Mouse (Mus musculus) hindbrain, embryonic 12.5 days (tissue): ENCODE data around the gene C87436. TPM values are rescaled to one million over a fixed set of nuclear protein-coding genes. Genes with fewer than 3 reads are reported as not detected.

ENCODE experiments used
- ATAC-seq: fragments of 200-750 bp; cut with Nextera tagmentation; 2 replicates; pipeline ENCODE4 v1.8.0; 2017; ENCODE audit warnings: moderate TSS enrichment; ENCODE audit not compliant: low FRiP score
- H3K27ac ChIP-seq: fragments of 300-500 bp; sonication (generic); 2 replicates; pipeline ENCODE4 v1.5.1; 2016; ENCODE audit warnings: mild to moderate bottlenecking
- H3K27me3 ChIP-seq: fragments of 300-500 bp; sonication (generic); 2 replicates; pipeline ENCODE4 v1.6.1; 2016; ENCODE audit warnings: mild to moderate bottlenecking
- H3K36me3 ChIP-seq: fragments of 300-500 bp; sonication (generic); 2 replicates; pipeline ENCODE4 v1.6.1; 2016; ENCODE audit warnings: mild to moderate bottlenecking
- H3K4me1 ChIP-seq: fragments of 300-500 bp; sonication (generic); 2 replicates; pipeline ENCODE4 v1.6.1; 2016
- H3K4me2 ChIP-seq: fragments of 300-500 bp; sonication (generic); replicated peaks from 2 replicates; pipeline ENCODE4 v1.6.1; 2016; ENCODE audit warnings: mild to moderate bottlenecking
- H3K4me3 ChIP-seq: fragments of 300-500 bp; sonication (generic); 2 replicates; pipeline ENCODE4 v1.5.1; 2016; ENCODE audit warnings: mild to moderate bottlenecking
- H3K9ac ChIP-seq: fragments of 300-500 bp; sonication (generic); 2 replicates; pipeline ENCODE4 v1.6.1; 2016; ENCODE audit warnings: mild to moderate bottlenecking, moderate library complexity
- H3K9me3 ChIP-seq: fragments of 300-500 bp; sonication (generic); replicated peaks from 2 replicates; pipeline ENCODE4 v1.6.1; 2016; ENCODE audit warnings: mild to moderate bottlenecking
- WGBS: fragments of 180-500 bp; shearing (Covaris S2); methylation state at CpG from one replicate; pipeline ENCODE4 v1.1.7; 2016; 5-methylcytosine and 5-hydroxymethylcytosine counted together
- polyA plus RNA-seq: library from polyadenylated mRNA; unstranded; fragments of >200 nt; fragmentation: Nextera tagmentation; extraction: Ambion mirVana; gene quantifications from 2 replicates; pipeline ENCODE4 v1.2.1, GENCODE M21; 2016

Gene C87436
- polyA plus RNA-seq, 1 experiment from 2014 or later = 29.7 TPM

DNA sequence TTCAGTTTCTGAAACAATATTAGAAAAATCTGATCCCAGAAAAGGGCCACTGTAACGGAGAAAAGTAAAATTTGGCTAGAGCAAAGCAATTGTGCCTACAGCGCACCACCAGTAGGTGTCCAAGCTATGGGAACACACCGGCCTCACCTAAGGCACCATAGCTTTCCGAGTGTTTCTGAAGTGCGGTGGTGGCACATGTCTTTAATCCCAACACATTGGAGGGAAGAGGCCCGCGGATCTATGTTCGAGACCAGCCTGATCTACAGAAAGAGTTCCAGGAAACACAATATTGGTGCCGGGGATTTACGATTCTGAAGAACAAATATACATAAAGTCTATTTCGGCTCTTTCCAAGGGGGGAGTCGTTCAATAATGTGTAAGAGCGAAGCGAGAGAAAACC is 463 bp upstream of the C87436 start:
- 2% methylated on average over 14 of the region's 14 CpGs for WGBS
- Histone ChIP-seq H3K4me1 (peaks cover 3% of the 10 kb centered on the region), H3K36me3 (peaks cover 38% of the 10 kb centered on the region), H3K27me3 (no peaks in the 10 kb centered on the region), H3K9me3 (no peaks in the 10 kb centered on the region), H3K27ac (peak overlapping the region; percentile 91), H3K4me3 (peak overlapping the region; percentile 83), H3K9ac (peak overlapping the region; percentile 80), H3K4me2 (peak overlapping the region; percentile 61)
- peak; percentile 45; the same call in 1 of the 2 replicates for ATAC-seq

DNA sequence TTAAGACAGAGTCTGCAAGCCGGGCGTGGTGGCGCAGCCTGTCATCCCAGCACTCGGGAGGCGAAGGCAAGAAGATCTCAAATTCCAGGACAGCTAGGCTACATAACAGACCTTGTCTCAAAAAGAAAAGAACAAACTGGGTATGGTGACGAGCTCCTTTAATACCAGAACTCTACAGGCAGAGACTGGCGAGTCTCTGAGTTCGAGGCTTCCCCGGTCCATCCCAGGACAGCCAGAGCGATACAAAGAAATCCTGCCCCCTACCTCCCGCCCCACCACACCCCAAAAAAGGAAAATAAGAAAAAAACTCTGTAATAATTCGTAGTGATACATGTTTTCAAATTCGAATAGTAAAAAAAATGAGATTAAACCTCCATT is 934 bp downstream of the C87436 start:
- Histone ChIP-seq H3K27me3 (no peaks in the 10 kb centered on the region), H3K4me2 (peak overlapping the region; percentile 61), H3K9me3 (no peaks in the 10 kb centered on the region), H3K4me3 (peak overlapping the region; percentile 83), H3K9ac (peak overlapping the region; percentile 80), H3K4me1 (peaks cover 3% of the 10 kb centered on the region), H3K36me3 (peaks cover 35% of the 10 kb centered on the region), H3K27ac (peak overlapping the region; percentile 91)
- WGBS = 4% methylated on average over 13 of the region's 13 CpGs
- ATAC-seq = no peak

DNA sequence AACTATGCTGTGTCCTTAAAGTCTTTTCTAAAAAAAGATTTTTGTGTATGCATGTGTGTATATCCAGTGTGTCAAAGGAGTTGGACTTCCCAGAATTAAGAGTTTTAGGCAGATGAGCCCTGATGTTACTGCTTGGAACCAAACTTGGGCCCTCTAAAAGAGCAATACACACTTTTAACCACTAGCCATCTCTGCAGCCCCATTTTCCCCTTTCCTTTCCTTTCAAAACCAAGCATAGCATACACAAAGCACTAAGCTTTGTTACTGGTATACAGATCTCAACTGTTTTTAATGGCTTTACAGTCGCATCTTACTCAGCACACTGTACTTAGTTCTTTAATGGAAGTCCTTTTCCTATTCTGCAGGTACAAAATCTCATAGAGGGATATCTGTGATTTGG is 1.4 kb downstream of the C87436 start:
- peak overlapping the region; percentile 61 for H3K4me2 ChIP-seq
- peak overlapping the region; percentile 83 for H3K4me3 ChIP-seq
- H3K9me3 ChIP-seq = no peaks in the 10 kb centered on the region
- peak overlapping the region; percentile 80; the same call in 1 of the 2 replicates for H3K9ac ChIP-seq
- peaks cover 35% of the 10 kb centered on the region for H3K36me3 ChIP-seq
- no peak overlapping the region for H3K27ac ChIP-seq
- 94% methylated on average over 1 of the region's 1 CpGs for WGBS
- H3K27me3 ChIP-seq = no peaks in the 10 kb centered on the region
- no peak for ATAC-seq
- peaks cover 3% of the 10 kb centered on the region for H3K4me1 ChIP-seq

DNA sequence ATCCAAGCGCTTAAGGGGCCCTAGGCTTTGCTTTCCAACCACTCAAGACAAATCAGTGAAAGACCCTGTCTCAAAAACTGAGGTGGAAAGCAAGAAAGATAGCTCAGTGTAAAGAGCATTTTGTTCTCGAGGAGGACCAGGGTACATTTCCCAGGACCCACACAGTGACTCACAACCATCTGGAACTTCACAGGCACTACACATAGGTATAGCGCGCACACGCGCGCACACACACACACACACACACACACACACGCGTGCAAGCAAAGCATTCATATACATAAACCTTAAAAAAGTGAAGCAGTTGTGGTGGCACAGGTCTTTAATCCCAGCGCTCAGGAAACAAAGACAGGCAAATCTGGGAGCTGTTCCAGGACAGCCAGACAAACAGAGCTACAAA is 3.4 kb downstream of the C87436 start:
- Histone ChIP-seq H3K36me3 (peaks cover 30% of the 10 kb centered on the region), H3K4me2 (no peak overlapping the region), H3K4me1 (peaks cover 3% of the 10 kb centered on the region), H3K4me3 (no peak overlapping the region), H3K9me3 (no peaks in the 10 kb centered on the region), H3K27ac (no peak overlapping the region), H3K9ac (no peak overlapping the region), H3K27me3 (no peaks in the 10 kb centered on the region)
- WGBS = 97% methylated on average over 10 of the region's 10 CpGs
- no peak for ATAC-seq

DNA sequence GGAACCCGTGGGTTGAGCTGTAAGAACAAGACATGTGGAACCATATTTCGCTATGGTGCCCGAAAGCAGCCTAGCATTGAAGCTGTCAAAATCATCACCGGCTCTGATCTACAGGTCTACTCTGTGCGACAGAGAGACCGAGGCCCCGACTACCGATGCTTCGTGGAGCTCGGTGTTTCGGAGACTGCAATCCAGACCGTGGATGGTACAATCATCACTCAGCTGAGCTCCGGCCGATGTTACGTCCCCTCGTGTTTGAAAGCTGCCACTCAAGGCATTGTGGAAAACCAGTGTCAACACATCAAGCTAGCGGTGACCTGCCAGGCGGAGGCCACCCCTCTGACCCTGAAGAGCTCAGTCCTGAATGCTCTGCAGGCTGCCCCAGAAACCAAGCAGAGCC is 7.4 kb downstream of the C87436 start:
- Histone ChIP-seq H3K27me3 (no peaks in the 10 kb centered on the region), H3K4me2 (no peak overlapping the region), H3K4me1 (no peaks in the 10 kb centered on the region), H3K9me3 (no peaks in the 10 kb centered on the region), H3K4me3 (no peak overlapping the region), H3K9ac (no peak overlapping the region), H3K36me3 (peaks cover 58% of the 10 kb centered on the region), H3K27ac (no peak overlapping the region)
- 92% methylated on average over 18 of the region's 18 CpGs for WGBS
- ATAC-seq = no peak

DNA sequence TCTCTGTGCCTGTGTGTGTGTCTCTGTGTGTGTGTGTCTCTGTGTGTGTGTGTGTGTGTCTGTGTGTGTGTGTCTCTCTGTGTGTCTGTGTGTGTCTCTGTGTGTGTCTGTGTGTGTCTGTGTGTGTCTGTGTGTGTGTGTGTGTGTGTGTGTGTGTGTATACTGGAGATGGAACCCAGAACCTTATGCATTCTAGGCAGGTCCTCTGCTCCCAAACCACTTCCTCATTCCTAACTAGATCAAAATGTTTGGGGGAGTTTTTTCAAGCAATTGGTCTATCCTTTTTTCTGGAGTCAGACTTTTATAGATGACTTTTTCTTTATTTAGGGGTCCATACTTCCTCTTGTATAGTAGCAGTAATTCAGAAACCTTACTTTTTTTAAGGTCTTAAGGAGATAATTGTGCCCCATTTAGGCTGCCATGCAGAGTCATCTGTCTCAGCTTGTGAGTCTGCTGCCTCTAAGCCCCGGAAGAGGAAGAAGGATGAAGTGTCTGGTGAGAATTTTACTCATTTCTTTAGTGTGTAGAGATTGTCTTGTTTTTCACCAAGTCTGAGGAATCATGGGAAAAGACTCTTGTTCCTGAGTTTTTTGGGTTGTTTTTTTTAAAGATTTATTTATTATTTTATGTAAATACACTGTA is 8.9 kb downstream of the C87436 start:
- no peak overlapping the region for H3K4me3 ChIP-seq
- no peaks in the 10 kb centered on the region for H3K27me3 ChIP-seq
- 100% methylated on average over 1 of the region's 1 CpGs for WGBS
- H3K4me1 ChIP-seq = no peaks in the 10 kb centered on the region
- no peaks in the 10 kb centered on the region for H3K9me3 ChIP-seq
- H3K27ac ChIP-seq = no peak overlapping the region
- H3K4me2 ChIP-seq = no peak overlapping the region
- ATAC-seq = no peak
- no peak overlapping the region for H3K9ac ChIP-seq
- H3K36me3 ChIP-seq = peaks cover 66% of the 10 kb centered on the region

DNA sequence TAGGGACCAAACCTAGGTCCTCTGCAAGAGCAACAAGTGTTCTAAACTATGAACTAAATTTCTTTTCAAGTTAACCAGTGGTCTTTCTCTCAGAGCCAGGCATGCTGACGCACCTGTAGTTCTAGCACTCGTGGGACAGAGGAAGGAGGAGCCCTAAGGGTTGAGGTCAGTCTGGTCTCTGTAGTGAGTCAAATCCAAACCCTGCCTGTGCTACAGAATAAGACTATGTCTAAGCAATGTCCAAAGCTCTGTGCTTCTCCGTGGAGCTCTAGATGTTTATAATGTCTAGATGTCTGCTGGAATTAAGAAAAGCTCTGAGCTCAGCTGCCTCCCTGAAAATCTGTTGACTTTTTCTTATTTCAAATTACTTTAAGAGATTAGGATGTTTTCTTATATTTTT is 18.6 kb downstream of the C87436 start:
- no peaks in the 10 kb centered on the region for H3K4me1 ChIP-seq
- no peak overlapping the region for H3K9ac ChIP-seq
- no peak overlapping the region for H3K4me2 ChIP-seq
- H3K36me3 ChIP-seq = peaks cover 63% of the 10 kb centered on the region
- H3K27ac ChIP-seq = no peak overlapping the region
- ATAC-seq = no peak
- no peak overlapping the region for H3K4me3 ChIP-seq
- WGBS = 84% methylated on average over 3 of the region's 3 CpGs
- H3K9me3 ChIP-seq = no peaks in the 10 kb centered on the region
- H3K27me3 ChIP-seq = no peaks in the 10 kb centered on the region

DNA sequence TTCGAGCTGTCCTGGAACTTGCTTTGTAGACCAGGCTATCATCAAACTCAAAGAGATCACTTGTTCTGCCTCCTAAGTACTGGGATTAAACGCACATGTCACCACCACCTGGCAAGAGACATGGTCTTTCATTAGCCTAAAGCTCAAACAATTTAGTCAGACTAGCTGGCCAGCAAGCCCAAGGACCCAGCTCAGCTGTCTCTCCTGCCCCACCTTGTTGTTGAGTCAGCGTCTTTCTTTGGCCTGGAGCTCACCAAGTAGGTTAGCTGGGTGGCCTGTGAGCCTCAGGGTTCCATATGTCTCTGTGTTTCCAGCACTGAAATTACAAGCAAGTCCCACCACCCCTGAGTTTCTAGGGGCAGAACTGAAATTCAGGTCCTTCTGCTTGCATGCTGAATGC is 24.9 kb downstream of the C87436 start:
- Histone ChIP-seq H3K4me3 (no peak overlapping the region), H3K4me1 (no peaks in the 10 kb centered on the region), H3K9ac (no peak overlapping the region), H3K4me2 (no peak overlapping the region), H3K27me3 (no peaks in the 10 kb centered on the region), H3K36me3 (peaks cover 65% of the 10 kb centered on the region), H3K9me3 (no peaks in the 10 kb centered on the region), H3K27ac (no peak overlapping the region)
- no peak for ATAC-seq
- WGBS = 96% methylated on average over 3 of the region's 3 CpGs

DNA sequence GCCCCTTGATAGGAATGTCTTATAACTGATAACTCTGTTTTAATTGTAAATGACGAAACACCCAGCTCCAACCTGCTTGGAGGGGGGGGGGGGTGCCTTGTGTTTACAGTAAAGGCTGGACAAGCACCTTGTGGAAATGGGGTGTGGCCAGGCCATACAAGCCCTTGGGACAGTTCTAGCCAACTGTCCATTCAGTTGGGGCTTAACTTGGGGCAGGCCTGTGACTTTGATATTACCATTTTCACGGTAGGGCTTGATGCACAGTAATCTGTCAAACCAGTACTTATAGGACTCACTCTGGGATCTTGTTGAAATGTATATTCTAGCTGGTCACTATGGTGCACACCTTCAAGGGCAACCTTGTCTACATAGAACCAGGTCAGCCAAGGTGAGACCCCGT is 33.1 kb downstream of the C87436 start:
- H3K4me3 ChIP-seq = no peak overlapping the region
- peaks cover 26% of the 10 kb centered on the region for H3K36me3 ChIP-seq
- WGBS = 85% methylated on average over 3 of the region's 3 CpGs
- H3K9ac ChIP-seq = no peak overlapping the region
- H3K4me1 ChIP-seq = peaks cover 16% of the 10 kb centered on the region
- peak overlapping the region; percentile 95 for H3K27ac ChIP-seq
- no peaks in the 10 kb centered on the region for H3K9me3 ChIP-seq
- peak overlapping the region; percentile 59 for H3K4me2 ChIP-seq
- peak; percentile 0; the same call in 1 of the 2 replicates for ATAC-seq
- H3K27me3 ChIP-seq = no peaks in the 10 kb centered on the region

DNA sequence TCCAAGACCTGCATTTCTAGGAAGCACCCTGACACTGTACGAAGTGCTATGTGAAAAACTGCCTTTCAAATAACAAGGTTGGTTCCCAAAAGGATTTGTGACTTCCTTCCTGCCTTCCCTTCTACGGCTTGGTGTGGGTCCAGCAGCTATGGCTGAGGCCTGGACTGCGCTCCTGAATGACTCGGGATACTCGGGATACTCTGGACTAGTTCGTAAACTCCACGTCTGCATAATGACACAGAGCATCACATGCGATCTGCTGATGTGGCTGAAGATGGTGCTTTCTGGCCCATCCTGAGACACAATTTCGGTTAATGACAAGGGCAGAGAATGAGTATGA is 33.6 kb downstream of the C87436 start:
- peaks cover 24% of the 10 kb centered on the region for H3K36me3 ChIP-seq
- peak overlapping the region; percentile 95 for H3K27ac ChIP-seq
- peaks cover 16% of the 10 kb centered on the region for H3K4me1 ChIP-seq
- H3K9ac ChIP-seq = peak overlapping the region; percentile 60
- ATAC-seq = peak; percentile 57
- 28% methylated on average over 9 of the region's 9 CpGs for WGBS
- peak overlapping the region; percentile 33 for H3K4me3 ChIP-seq
- no peaks in the 10 kb centered on the region for H3K9me3 ChIP-seq
- H3K27me3 ChIP-seq = no peaks in the 10 kb centered on the region
- peak overlapping the region; percentile 59 for H3K4me2 ChIP-seq

DNA sequence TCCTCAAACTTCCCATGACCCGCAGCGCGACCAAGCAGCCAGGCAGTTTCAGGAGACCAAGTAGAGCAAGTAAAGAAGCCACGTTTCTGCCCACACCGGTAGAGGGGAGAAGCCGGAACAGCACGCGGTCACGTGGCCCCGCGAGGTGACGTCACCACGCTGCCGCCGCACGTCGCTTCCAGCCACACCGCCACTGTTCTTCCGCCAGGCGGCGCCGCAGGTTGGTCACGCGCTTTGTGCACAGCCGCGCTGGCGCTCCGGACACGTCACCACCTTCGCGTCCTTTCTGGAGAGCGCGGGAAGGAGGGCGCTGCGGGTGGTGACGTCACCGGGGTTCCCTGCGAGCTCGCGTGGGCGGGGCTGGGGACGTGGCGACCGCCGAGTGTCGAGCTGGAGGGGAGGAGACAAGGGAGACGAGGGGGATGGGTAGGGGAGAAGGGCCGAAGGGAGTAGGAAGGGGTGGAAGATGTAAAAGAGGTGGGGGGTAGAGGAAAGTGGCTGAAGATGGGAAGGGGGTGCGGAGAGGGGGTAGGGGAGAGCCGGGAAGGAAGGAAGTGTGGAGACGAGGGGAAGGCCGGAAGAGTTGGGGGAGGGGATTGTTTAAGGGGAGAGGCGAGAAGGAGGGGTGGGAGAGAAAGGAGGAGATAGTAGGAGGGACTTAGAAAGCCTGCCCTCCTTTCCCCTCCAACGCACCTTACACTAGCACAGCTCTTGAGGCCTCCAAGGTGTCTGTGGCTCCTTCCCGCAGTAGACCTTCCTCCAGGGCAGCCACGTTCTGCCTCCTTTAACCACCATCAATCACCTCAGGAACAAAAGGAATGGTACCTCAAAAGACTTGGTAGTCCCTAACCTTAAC is 34.2 kb downstream of the C87436 start:
- peak overlapping the region; percentile 95 for H3K27ac ChIP-seq
- peaks cover 18% of the 10 kb centered on the region for H3K36me3 ChIP-seq
- WGBS = 0% methylated on average over 54 of the region's 56 CpGs
- no peaks in the 10 kb centered on the region for H3K9me3 ChIP-seq
- H3K4me2 ChIP-seq = peak overlapping the region; percentile 59
- no peaks in the 10 kb centered on the region for H3K27me3 ChIP-seq
- peak overlapping the region; percentile 64 for H3K9ac ChIP-seq
- H3K4me1 ChIP-seq = peaks cover 16% of the 10 kb centered on the region
- ATAC-seq = peak; percentile 95
- peak overlapping the region; percentile 33 for H3K4me3 ChIP-seq

DNA sequence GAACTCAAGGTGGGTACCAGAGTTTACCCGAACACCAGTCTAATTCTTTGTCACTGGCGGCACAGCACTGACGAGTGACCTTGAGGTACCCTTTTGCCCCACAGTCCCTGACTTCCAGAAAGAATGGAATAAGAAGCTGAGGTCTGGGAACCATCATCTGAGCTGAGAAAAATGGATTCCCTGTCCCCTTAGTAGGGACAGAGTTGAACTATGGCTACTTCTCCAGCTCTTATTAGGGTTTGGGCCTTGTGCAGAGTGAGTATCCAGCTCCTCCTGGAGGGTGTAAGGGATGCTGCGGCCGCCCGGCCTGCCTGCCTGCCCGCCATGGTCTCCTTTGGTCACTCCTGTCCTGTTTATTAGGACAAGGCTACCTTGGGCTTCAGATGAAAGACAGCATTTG is 34.9 kb downstream of the C87436 start:
- peak overlapping the region; percentile 64 for H3K9ac ChIP-seq
- WGBS = 59% methylated on average over 7 of the region's 7 CpGs
- 0 out of 2 replicates have a peak, but pooled peaks have one; percentile 4 for ATAC-seq
- no peaks in the 10 kb centered on the region for H3K9me3 ChIP-seq
- H3K27ac ChIP-seq = peak overlapping the region; percentile 95
- H3K4me3 ChIP-seq = peak overlapping the region; percentile 33
- H3K4me1 ChIP-seq = peaks cover 16% of the 10 kb centered on the region
- no peaks in the 10 kb centered on the region for H3K27me3 ChIP-seq
- peak overlapping the region; percentile 59 for H3K4me2 ChIP-seq
- peaks cover 11% of the 10 kb centered on the region; the same call in 1 of the 2 replicates for H3K36me3 ChIP-seq
